10 mouse cellular contexts compared by ENCODE assay signal in the genomic region with DNA sequence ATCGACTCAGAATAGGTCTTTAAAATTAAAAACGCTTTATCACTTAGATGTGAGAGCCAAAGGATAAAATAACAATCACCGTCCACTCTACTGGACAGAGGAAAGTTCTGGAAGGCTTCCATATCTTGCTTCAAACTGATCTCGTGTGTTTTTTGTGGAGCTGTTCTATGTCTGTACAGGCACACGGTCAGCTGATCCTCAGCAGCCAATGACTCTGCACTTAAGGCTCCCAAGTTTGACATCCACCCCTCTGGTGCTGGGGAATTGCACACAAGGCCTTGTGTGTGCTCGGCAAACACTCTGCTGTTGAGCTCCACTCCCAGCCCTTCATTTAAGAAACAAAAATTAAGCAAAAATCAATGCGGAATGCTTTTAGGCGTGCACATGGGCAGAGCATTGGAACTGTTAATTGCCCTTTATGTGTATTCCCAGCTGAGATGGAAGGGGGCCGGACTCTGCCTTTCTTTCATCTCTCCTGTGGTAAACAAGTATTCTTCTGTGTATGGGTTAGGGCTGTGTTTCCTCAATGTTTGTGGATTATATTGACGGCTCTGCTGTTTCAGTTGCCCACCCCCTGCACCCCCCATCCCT. TPM values are rescaled to one million over a fixed set of nuclear protein-coding genes. Genes with fewer than 3 reads are reported as not detected.
DNase-seq lines count a peak whose midpoint lies in the region; ATAC-seq lines count a peak whose summit lies in the region.
"Had no signal": no experiment of that assay in that cellular context is flagged by ENCODE, and none has a peak within 500 bp of the region (broad histone marks: within the 10 kb centered on the region; RNA-seq: fewer than 3 reads in every experiment).

No protein-coding gene starts in this region.

- peaks cover 16% of the 10 kb centered on the region for H3K36me3 ChIP-seq in kidney, embryonic 15.5 days
- H3K36me3 ChIP-seq in embryonic facial prominence, embryonic 14.5 days (ENCODE audit: control insufficient read depth, insufficient read depth, low read length) = peaks cover 6% of the 10 kb centered on the region; the same call in 1 of the 2 replicates
- H3K36me3 ChIP-seq in hindbrain, embryonic 13.5 days = 0 out of 2 replicates have a peak, but pooled peaks cover 3% of the 10 kb centered on the region
- 0 out of 2 replicates have a peak, but pooled peaks cover under 1% of the 10 kb centered on the region for H3K36me3 ChIP-seq in midbrain, embryonic 14.5 days (ENCODE audit: control insufficient read depth, insufficient read depth, low read length)

- H3K4me1 ChIP-seq in kidney, embryonic 15.5 days = peaks cover 56% of the 10 kb centered on the region
- H3K4me1 ChIP-seq in embryonic facial prominence, embryonic 14.5 days (ENCODE audit: control insufficient read depth, insufficient read depth, low read length) = peaks cover 8% of the 10 kb centered on the region
- peaks cover 46% of the 10 kb centered on the region for H3K4me1 ChIP-seq in hindbrain, embryonic 13.5 days (replicated peaks)
- H3K4me1 ChIP-seq in midbrain, embryonic 14.5 days (ENCODE audit: control insufficient read depth, insufficient read depth, low read length) = peaks cover 24% of the 10 kb centered on the region

- no peak for DNase-seq in kidney, postnatal 25 days
- no peak for DNase-seq in embryonic facial prominence, embryonic 14.5 days (ENCODE audit: low spot score)
- peak; percentile 26 for DNase-seq in midbrain, embryonic 14.5 days
- DNase-seq in embryo, embryonic 10.5 days (ENCODE audit: low spot score) = no peak
- DNase-seq in layer of hippocampus, adult 18-20 months (ENCODE audit: low spot score in 2 of 2) = no peak
- DNase-seq: cerebellum, postnatal 36 days; kidney, postnatal 4 days had no signal

- ATAC-seq in kidney, embryonic 15.5 days (replicated peaks; ENCODE audit: low FRiP score) = no peak
- peak; percentile 39; the same call in 1 of the 2 replicates for ATAC-seq in embryonic facial prominence, embryonic 14.5 days (ENCODE audit: low read depth)
- no peak for ATAC-seq in hindbrain, embryonic 13.5 days (ENCODE audit: low FRiP score)
- 0 out of 2 replicates have a peak, but pooled peaks have one; percentile 29 for ATAC-seq in midbrain, embryonic 14.5 days (ENCODE audit: low FRiP score, low TSS enrichment)

- no peaks in the 10 kb centered on the region for H3K9me3 ChIP-seq in kidney, embryonic 15.5 days (replicated peaks)
- no peaks in the 10 kb centered on the region for H3K9me3 ChIP-seq in embryonic facial prominence, embryonic 14.5 days (ENCODE audit: control insufficient read depth, low read length)
- H3K9me3 ChIP-seq in hindbrain, embryonic 13.5 days = no peaks in the 10 kb centered on the region
- H3K9me3 ChIP-seq in midbrain, embryonic 14.5 days (ENCODE audit: control insufficient read depth, low read length) = no peaks in the 10 kb centered on the region

- no peaks in the 10 kb centered on the region for H3K27me3 ChIP-seq in kidney, embryonic 15.5 days
- H3K27me3 ChIP-seq in embryonic facial prominence, embryonic 14.5 days (replicated peaks; ENCODE audit: control insufficient read depth, insufficient read depth, low read length) = no peaks in the 10 kb centered on the region
- H3K27me3 ChIP-seq in hindbrain, embryonic 13.5 days = no peaks in the 10 kb centered on the region
- H3K27me3 ChIP-seq in midbrain, embryonic 14.5 days (ENCODE audit: control insufficient read depth, insufficient read depth, low read length) = no peaks in the 10 kb centered on the region

- no peak overlapping the region for H3K4me2 ChIP-seq in kidney, embryonic 15.5 days
- H3K4me2 ChIP-seq in embryonic facial prominence, embryonic 14.5 days (ENCODE audit: low read depth, low read length) = no peak overlapping the region
- no peak overlapping the region for H3K4me2 ChIP-seq in hindbrain, embryonic 13.5 days
- no peak overlapping the region for H3K4me2 ChIP-seq in midbrain, embryonic 14.5 days (ENCODE audit: low read length)

- 70% methylated on average over 10 of the region's 10 CpGs for WGBS in kidney, embryonic 15.5 days
- 68% methylated on average over 10 of the region's 10 CpGs for WGBS in embryonic facial prominence, embryonic 14.5 days
- WGBS in hindbrain, embryonic 13.5 days = 69% methylated on average over 10 of the region's 10 CpGs
- WGBS in midbrain, embryonic 14.5 days = 57% methylated on average over 10 of the region's 10 CpGs

- no peak overlapping the region for H3K4me3 ChIP-seq in kidney, embryonic 15.5 days (replicated peaks)
- H3K4me3 ChIP-seq in embryonic facial prominence, embryonic 14.5 days (ENCODE audit: low read depth, low read length) = no peak overlapping the region
- H3K4me3 ChIP-seq in hindbrain, embryonic 13.5 days = no peak overlapping the region
- H3K4me3 ChIP-seq in midbrain, embryonic 14.5 days (replicated peaks; ENCODE audit: low read depth, low read length) = no peak overlapping the region

- no peak overlapping the region for H3K9ac ChIP-seq in kidney, embryonic 15.5 days
- no peak overlapping the region for H3K9ac ChIP-seq in embryonic facial prominence, embryonic 14.5 days (ENCODE audit: low read depth, low read length)
- H3K9ac ChIP-seq in hindbrain, embryonic 13.5 days = no peak overlapping the region
- H3K9ac ChIP-seq in midbrain, embryonic 14.5 days (replicated peaks; ENCODE audit: low read length) = no peak overlapping the region

- peak overlapping the region; percentile 70 for H3K27ac ChIP-seq in kidney, embryonic 15.5 days
- H3K27ac ChIP-seq in embryonic facial prominence, embryonic 14.5 days (replicated peaks; ENCODE audit: low read depth, low read length) = no peak overlapping the region
- peak overlapping the region; percentile 55 for H3K27ac ChIP-seq in hindbrain, embryonic 13.5 days
- H3K27ac ChIP-seq in midbrain, embryonic 14.5 days (replicated peaks; ENCODE audit: low read depth, low read length) = no peak overlapping the region

RNA-seq across cellular contexts. Expression of gene 4933415A04Rik, which starts 23.1 kb away (rescaled TPM):
- 7.0 and 8.2 TPM in 2 replicates for polyA plus RNA-seq in kidney, embryonic 15.5 days (2015; fragmentation: Nextera tagmentation; extraction: Ambion mirVana)
- polyA plus RNA-seq in embryonic facial prominence, embryonic 14.5 days (2014; fragmentation: Nextera tagmentation; extraction: Ambion mirVana) = 1.6 and 2.2 TPM in 2 replicates
- polyA plus RNA-seq in hindbrain, embryonic 13.5 days (2015; fragmentation: Nextera tagmentation; extraction: Ambion mirVana) = 6.1 and 7.2 TPM in 2 replicates
- polyA plus RNA-seq in midbrain, embryonic 14.5 days (2014; fragmentation: Nextera tagmentation; extraction: Ambion mirVana) = 3.2 and 3.9 TPM in 2 replicates
- 1 to 10 TPM; 1.4 to 2.0 TPM for total RNA-seq in layer of hippocampus, adult 18-20 months (2021)
- total RNA-seq: liver, adult 2 months had no signal
- polyA plus RNA-seq: liver, adult 2 months had no signal

RNA-seq across cellular contexts. Expression of gene Ccnjl, which starts 35.2 kb away (rescaled TPM):
- polyA plus RNA-seq in kidney, embryonic 15.5 days (2015; fragmentation: Nextera tagmentation; extraction: Ambion mirVana) = 27.0 and 29.2 TPM in 2 replicates
- 8.1 and 9.0 TPM in 2 replicates for polyA plus RNA-seq in embryonic facial prominence, embryonic 14.5 days (2014; fragmentation: Nextera tagmentation; extraction: Ambion mirVana)
- 18.5 and 20.8 TPM in 2 replicates for polyA plus RNA-seq in hindbrain, embryonic 13.5 days (2015; fragmentation: Nextera tagmentation; extraction: Ambion mirVana)
- 11.7 and 16.2 TPM in 2 replicates for polyA plus RNA-seq in midbrain, embryonic 14.5 days (2014; fragmentation: Nextera tagmentation; extraction: Ambion mirVana)
- 1 to 10 TPM; 9.7 to 9.8 TPM for total RNA-seq in layer of hippocampus, adult 18-20 months (2021)

RNA-seq across cellular contexts. Expression of gene Fabp6, which starts 37.6 kb away (rescaled TPM):
- polyA plus RNA-seq in kidney, embryonic 15.5 days (2015; fragmentation: Nextera tagmentation; extraction: Ambion mirVana) = not detected in 2 replicates
- not detected in 2 replicates for polyA plus RNA-seq in embryonic facial prominence, embryonic 14.5 days (2014; fragmentation: Nextera tagmentation; extraction: Ambion mirVana)
- not detected in 2 replicates for polyA plus RNA-seq in hindbrain, embryonic 13.5 days (2015; fragmentation: Nextera tagmentation; extraction: Ambion mirVana)
- polyA plus RNA-seq in midbrain, embryonic 14.5 days (2014; fragmentation: Nextera tagmentation; extraction: Ambion mirVana) = not detected in 2 replicates
- total RNA-seq in layer of hippocampus, adult 18-20 months (2021) = not detected
- total RNA-seq: liver, adult 2 months had no signal
- polyA plus RNA-seq: liver, adult 2 months had no signal

Comparison
In these comparisons a context has a peak if more than half of its experiments do, and no peak if none do; other contexts are left out.
1. ATAC-seq: peak in embryonic facial prominence, embryonic 14.5 days (single experiment) and midbrain, embryonic 14.5 days (single experiment); none in kidney, embryonic 15.5 days (single experiment) and hindbrain, embryonic 13.5 days (single experiment).
2. H3K27ac ChIP-seq: peak in kidney, embryonic 15.5 days (single experiment) and hindbrain, embryonic 13.5 days (single experiment); none in embryonic facial prominence, embryonic 14.5 days (single experiment) and midbrain, embryonic 14.5 days (single experiment).